In the genomic region with DNA sequence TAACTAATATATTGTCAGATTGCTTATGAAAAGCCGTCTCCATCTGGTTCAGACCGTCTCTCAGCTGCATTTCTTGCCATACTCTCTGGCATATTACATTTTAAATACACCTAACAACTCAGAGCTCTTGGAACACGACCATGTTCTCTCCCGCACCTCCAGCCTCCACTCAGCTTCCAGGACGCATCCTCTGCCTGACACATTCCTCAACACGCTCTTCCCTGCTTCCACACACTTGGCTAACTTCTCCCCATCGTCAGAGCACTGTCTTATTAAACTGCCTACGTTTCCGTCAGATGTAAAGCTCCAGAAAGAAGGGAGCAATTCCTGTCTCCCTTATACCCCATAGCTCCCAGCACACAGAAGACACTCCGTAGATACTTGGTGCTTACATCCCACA, we compare ENCODE assay signal across 15 mouse cellular contexts. TPM values are rescaled to one million over a fixed set of nuclear protein-coding genes. Genes with fewer than 3 reads are reported as not detected.
DNase-seq lines count a peak whose midpoint lies in the region; ATAC-seq lines count a peak whose summit lies in the region.
"Had no signal": no experiment of that assay in that cellular context is flagged by ENCODE, and none has a peak within 500 bp of the region (broad histone marks: within the 10 kb centered on the region; RNA-seq: fewer than 3 reads in every experiment).

No protein-coding gene starts in this region.

- H3K9me3 ChIP-seq in lung, embryonic 16.5 days (ENCODE audit: control insufficient read depth, low read length): no peaks in the 10 kb centered on the region
- H3K9me3 ChIP-seq: embryonic facial prominence, embryonic 10.5 days; hindbrain, embryonic 15.5 days; limb, embryonic 15.5 days; stomach, embryonic 15.5 days had no signal

- no peak overlapping the region for H3K4me3 ChIP-seq in lung, embryonic 16.5 days (ENCODE audit: low read length)
- H3K4me3 ChIP-seq: embryonic facial prominence, embryonic 10.5 days; erythroblast, embryonic 14.5 days; hindbrain, embryonic 15.5 days; limb, embryonic 15.5 days; stomach, embryonic 15.5 days had no signal

- H3K4me1 ChIP-seq in lung, embryonic 16.5 days (replicated peaks; ENCODE audit: control insufficient read depth, insufficient read depth, low read length): peaks cover 6% of the 10 kb centered on the region; the same call in 1 of the 2 replicates
- H3K4me1 ChIP-seq: stomach, embryonic 15.5 days had no signal

- no peak overlapping the region for H3K27ac ChIP-seq in lung, embryonic 16.5 days (ENCODE audit: low read length)
- H3K27ac ChIP-seq: embryonic facial prominence, embryonic 10.5 days; hindbrain, embryonic 15.5 days; limb, embryonic 15.5 days; stomach, embryonic 15.5 days had no signal

- no peak for DNase-seq in frontal cortex, postnatal 10 days (ENCODE audit: low spot score in 2 of 2)
- no peak for DNase-seq in lung, postnatal 36 days
- DNase-seq in frontal cortex, postnatal 36 days (ENCODE audit: low spot score in 2 of 2): peak; percentile 56 to 63
- DNase-seq in right cerebral cortex, postnatal 36 days (ENCODE audit: low spot score in 2 of 2): peak; percentile 61 to 62
- no peak for DNase-seq in thymus, postnatal 0 days (ENCODE audit: low spot score)

- H3K9ac ChIP-seq in lung, embryonic 16.5 days (ENCODE audit: low read length): no peak overlapping the region
- H3K9ac ChIP-seq: hindbrain, embryonic 15.5 days; limb, embryonic 15.5 days; stomach, embryonic 15.5 days had no signal

- no peak overlapping the region for H3K4me2 ChIP-seq in lung, embryonic 16.5 days (ENCODE audit: low read depth, low read length)
- H3K4me2 ChIP-seq: hindbrain, embryonic 15.5 days; limb, embryonic 15.5 days; midbrain, embryonic 11.5 days; stomach, embryonic 15.5 days had no signal

- peak; percentile 91 for ATAC-seq in frontal cortex, adult (ENCODE audit: low TSS enrichment)
- ATAC-seq in lung, embryonic 16.5 days (ENCODE audit: low read depth): peak; percentile 26
- ATAC-seq: Patski had no signal

- 55% methylated on average over 10 of the region's 10 CpGs for WGBS in lung, embryonic 16.5 days

- H3K36me3 ChIP-seq in lung, embryonic 16.5 days (ENCODE audit: control insufficient read depth, insufficient read depth, low read length): peaks cover 15% of the 10 kb centered on the region

- H3K27me3 ChIP-seq in lung, embryonic 16.5 days (ENCODE audit: control insufficient read depth, insufficient read depth, low read depth, low read length): no peaks in the 10 kb centered on the region
- H3K27me3 ChIP-seq: hindbrain, embryonic 15.5 days; limb, embryonic 15.5 days; Patski; stomach, embryonic 15.5 days had no signal

RNA-seq across cellular contexts. Expression of a gene that starts 14.9 kb away (rescaled TPM):
- 496 and 538 TPM in 2 replicates for polyA plus RNA-seq in lung, embryonic 16.5 days (2015; fragmentation: Nextera tagmentation; extraction: Ambion mirVana)
- 373 and 377 TPM in 2 replicates for polyA plus RNA-seq in thymus, postnatal 0 days (2015; fragmentation: Nextera tagmentation; extraction: Ambion mirVana)

RNA-seq across cellular contexts. Expression of a gene that starts 15.6 kb away (rescaled TPM):
- 22.7 and 25.1 TPM in 2 replicates for polyA plus RNA-seq in lung, embryonic 16.5 days (2015; fragmentation: Nextera tagmentation; extraction: Ambion mirVana)
- polyA plus RNA-seq in thymus, postnatal 0 days (2015; fragmentation: Nextera tagmentation; extraction: Ambion mirVana): 48.4 and 67.1 TPM in 2 replicates

RNA-seq across cellular contexts. Expression of a gene that starts 45.6 kb away (rescaled TPM):
- 0.23 and 0.72 TPM in 2 replicates for polyA plus RNA-seq in lung, embryonic 16.5 days (2015; fragmentation: Nextera tagmentation; extraction: Ambion mirVana)
- 0.19 and 0.38 TPM in 2 replicates for polyA plus RNA-seq in thymus, postnatal 0 days (2015; fragmentation: Nextera tagmentation; extraction: Ambion mirVana)
- polyA plus RNA-seq: embryonic facial prominence, embryonic 10.5 days; erythroblast, embryonic 14.5 days; heart, postnatal 0 days; hindbrain, embryonic 15.5 days; limb, embryonic 15.5 days; midbrain, embryonic 11.5 days; Patski; stomach, embryonic 15.5 days had no signal

Comparison
In these comparisons a context has a peak if more than half of its experiments do, and no peak if none do; other contexts are left out.
1. DNase-seq: peak in frontal cortex, postnatal 36 days (2 of 2) and right cerebral cortex, postnatal 36 days (2 of 2); none in frontal cortex, postnatal 10 days (0 of 2), lung, postnatal 36 days (single experiment) and thymus, postnatal 0 days (single experiment).